Mouse (Mus musculus) hematopoietic stem cell, adult 5-6 weeks (primary cell): ENCODE data around the gene Vac14. TPM values are rescaled to one million over a fixed set of nuclear protein-coding genes. Genes with fewer than 3 reads are reported as not detected.

Source experiments
- ATAC-seq, 2 experiments: fragments of 125-278 bp in 1 of 2; replicated peaks in 1 of 2; 2 replicates each; pipeline ENCODE4 v1.8.0; 2016 to 2017; ENCODE audit warnings: inconsistent platforms in 2 of 2, mild to moderate bottlenecking in 2 of 2, moderate number of reproducible peaks in 2 of 2, low read depth in 1 of 2, moderate TSS enrichment in 1 of 2; ENCODE audit not compliant: low FRiP score in 2 of 2, poor library complexity in 2 of 2, severe bottlenecking in 2 of 2, insufficient read depth in 1 of 2, low TSS enrichment in 1 of 2
- total RNA-seq: library from RNA; stranded (forward); fragments of 172-1452, 232-1000 nt; gene quantifications from 2 replicates; pipeline ENCODE4 v1.2.3, GENCODE M21; 2017

Gene Vac14
- total RNA-seq, 1 experiment from 2014 or later = 13.6 TPM

GRCm38 (mm10) chr8:110643177-110643576, 24.8 kb downstream of the Vac14 start:
- no peak for ATAC-seq

- ATAC-seq = no peak
Measured at GRCm38 (mm10) chr8:110644422-110644821, 26.0 kb downstream of the Vac14 start.

GRCm38 (mm10) chr8:110644901-110645300, 26.5 kb downstream of the Vac14 start:
- ATAC-seq = no peak

GRCm38 (mm10) chr8:110645340-110645739, 27.0 kb downstream of the Vac14 start:
- no peak for ATAC-seq

- peak; percentile 59 to 79 for ATAC-seq
Measured at GRCm38 (mm10) chr8:110646064-110646463, 27.7 kb downstream of the Vac14 start.

GRCm38 (mm10) chr8:110648577-110648976, 30.2 kb downstream of the Vac14 start:
- ATAC-seq = no peak

- ATAC-seq = no peak
Measured at GRCm38 (mm10) chr8:110649286-110649685, 30.9 kb downstream of the Vac14 start.

- no peak for ATAC-seq
Measured at GRCm38 (mm10) chr8:110650838-110651237, 32.5 kb downstream of the Vac14 start.

GRCm38 (mm10) chr8:110651847-110652246, 33.5 kb downstream of the Vac14 start:
- no peak for ATAC-seq

GRCm38 (mm10) chr8:110654075-110655060, 36.0 kb downstream of the Vac14 start:
- ATAC-seq = no peak

- no peak for ATAC-seq
Measured at GRCm38 (mm10) chr8:110655827-110656226, 37.4 kb downstream of the Vac14 start.

- no peak for ATAC-seq
Measured at GRCm38 (mm10) chr8:110657661-110658060, 39.3 kb downstream of the Vac14 start.

GRCm38 (mm10) chr8:110660121-110660520, 41.7 kb downstream of the Vac14 start:
- no peak for ATAC-seq

GRCm38 (mm10) chr8:110662545-110662944, 44.2 kb downstream of the Vac14 start:
- ATAC-seq = no peak

GRCm38 (mm10) chr8:110663015-110663742, 44.8 kb downstream of the Vac14 start:
- ATAC-seq = no peak

- peak in 1 of 2 experiments; percentile 27; a peak in 2 of 4 replicates for ATAC-seq
Measured at GRCm38 (mm10) chr8:110664202-110664896, 46.0 kb downstream of the Vac14 start.

GRCm38 (mm10) chr8:110665000-110665399, 46.6 kb downstream of the Vac14 start:
- no peak for ATAC-seq
